Mouse (Mus musculus) heart, embryonic 11.5 days (tissue): Measurements from ENCODE around the gene Ubxn7. TPM values are rescaled to one million over a fixed set of nuclear protein-coding genes. Genes with fewer than 3 reads are reported as not detected.
A peak's percentile ranks its signal among the peaks of the same experiment; 100 is the strongest.

Experiments used
- ATAC-seq: fragments of 200-750 bp; cut with Nextera tagmentation; replicated peaks from 2 replicates; pipeline ENCODE4 v1.8.0; 2017; ENCODE audit warnings: moderate library complexity; ENCODE audit not compliant: insufficient number of reproducible peaks, low FRiP score, low TSS enrichment
- H3K27ac ChIP-seq: fragments of 300-500 bp; sonication (generic); 2 replicates; pipeline ENCODE4 v1.5.1; 2014; ENCODE audit warnings: mild to moderate bottlenecking, low read depth, low read length
- H3K27me3 ChIP-seq: fragments of 300-500 bp; sonication (generic); 2 replicates; pipeline ENCODE4 v1.6.1; 2014; ENCODE audit warnings: mild to moderate bottlenecking, low read length, mixed read lengths; ENCODE audit not compliant: control insufficient read depth, insufficient read depth
- H3K36me3 ChIP-seq: fragments of 300-500 bp; sonication (generic); 2 replicates; pipeline ENCODE4 v1.6.1; 2014; ENCODE audit warnings: mild to moderate bottlenecking, low read length, moderate library complexity, mixed read lengths; ENCODE audit not compliant: control insufficient read depth, insufficient read depth
- H3K4me1 ChIP-seq: fragments of 300-500 bp; sonication (generic); 2 replicates; pipeline ENCODE4 v1.6.1; 2014; ENCODE audit warnings: low read length; ENCODE audit not compliant: control insufficient read depth, insufficient read depth
- H3K4me2 ChIP-seq: fragments of 300-500 bp; sonication (generic); 2 replicates; pipeline ENCODE4 v1.6.1; 2014; ENCODE audit warnings: mild to moderate bottlenecking, moderate library complexity
- H3K4me3 ChIP-seq: fragments of 300-500 bp; sonication (generic); 2 replicates; pipeline ENCODE4 v1.5.1; 2014; ENCODE audit warnings: low read depth, low read length
- H3K9ac ChIP-seq: fragments of 300-500 bp; sonication (generic); 2 replicates; pipeline ENCODE4 v1.6.1; 2014; ENCODE audit warnings: mild to moderate bottlenecking, low read depth, low read length, moderate library complexity
- H3K9me3 ChIP-seq: fragments of 300-500 bp; sonication (generic); replicated peaks from 2 replicates; pipeline ENCODE4 v1.6.1; 2016; ENCODE audit warnings: low read length; ENCODE audit not compliant: control insufficient read depth
- WGBS: fragments of 180-500 bp; shearing (Covaris S2); extraction: QIAGEN DNeasy Blood & Tissue Kit; methylation state at CpG from one replicate; pipeline ENCODE4 v1.1.7; 2014; ENCODE audit not compliant: insufficient replicate concordance; 5-methylcytosine and 5-hydroxymethylcytosine counted together
- polyA plus RNA-seq: library from polyadenylated mRNA; unstranded; fragments of >200 nt; fragmentation: Nextera tagmentation; extraction: Ambion mirVana; gene quantifications from 2 replicates; pipeline ENCODE4 v1.2.1, GENCODE M21; 2014

Gene Ubxn7
- polyA plus RNA-seq, 1 experiment from 2014 or later = 22.2 TPM

DNA sequence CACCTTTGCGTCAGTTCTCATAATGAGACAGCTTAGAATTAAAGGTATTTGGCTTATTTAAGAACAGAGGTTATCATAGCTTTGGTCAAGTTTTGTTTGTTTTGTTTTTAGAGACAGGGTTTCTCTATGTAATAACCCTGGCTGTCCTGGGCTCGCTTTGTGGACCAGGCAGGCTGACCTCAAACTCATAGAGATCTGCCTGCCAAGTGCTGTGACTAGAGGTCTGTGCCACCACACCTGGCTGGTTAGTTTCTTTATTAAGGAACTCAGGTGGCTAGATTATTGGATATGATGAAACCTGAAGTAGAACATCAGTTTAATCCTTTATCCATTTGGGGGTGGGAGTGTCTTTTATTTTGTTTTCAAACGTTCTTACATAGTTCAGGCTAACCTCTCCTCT, 57.8 kb downstream of the Ubxn7 start:
- no peak for ATAC-seq
- Histone ChIP-seq H3K4me2 (no peak overlapping the region), H3K4me3 (no peak overlapping the region), H3K36me3 (peaks cover 20% of the 10 kb centered on the region), H3K4me1 (no peaks in the 10 kb centered on the region), H3K9ac (no peak overlapping the region), H3K9me3 (no peaks in the 10 kb centered on the region), H3K27me3 (no peaks in the 10 kb centered on the region), H3K27ac (no peak overlapping the region)
- WGBS = 76% methylated on average over 3 of the region's 3 CpGs

GRCm38 (mm10) chr16:32390882-32391281, 58.8 kb downstream of the Ubxn7 start:
- Histone ChIP-seq H3K4me2 (no peak overlapping the region), H3K9me3 (no peaks in the 10 kb centered on the region), H3K4me1 (no peaks in the 10 kb centered on the region), H3K27ac (no peak overlapping the region), H3K27me3 (no peaks in the 10 kb centered on the region), H3K4me3 (no peak overlapping the region), H3K9ac (no peak overlapping the region), H3K36me3 (peaks cover 14% of the 10 kb centered on the region)
- 90% methylated on average over 3 of the region's 3 CpGs for WGBS
- ATAC-seq = no peak

GRCm38 (mm10) chr16:32395679-32396540, 63.9 kb downstream of the Ubxn7 start:
- Histone ChIP-seq H3K36me3 (peaks cover 8% of the 10 kb centered on the region), H3K4me3 (no peak overlapping the region), H3K4me1 (no peaks in the 10 kb centered on the region), H3K27me3 (no peaks in the 10 kb centered on the region), H3K27ac (peak overlapping the region; percentile 38; the same call in 1 of the 2 replicates), H3K4me2 (no peak overlapping the region), H3K9me3 (no peaks in the 10 kb centered on the region), H3K9ac (no peak overlapping the region)
- ATAC-seq = no peak
- 63% methylated on average over 6 of the region's 6 CpGs for WGBS

DNA sequence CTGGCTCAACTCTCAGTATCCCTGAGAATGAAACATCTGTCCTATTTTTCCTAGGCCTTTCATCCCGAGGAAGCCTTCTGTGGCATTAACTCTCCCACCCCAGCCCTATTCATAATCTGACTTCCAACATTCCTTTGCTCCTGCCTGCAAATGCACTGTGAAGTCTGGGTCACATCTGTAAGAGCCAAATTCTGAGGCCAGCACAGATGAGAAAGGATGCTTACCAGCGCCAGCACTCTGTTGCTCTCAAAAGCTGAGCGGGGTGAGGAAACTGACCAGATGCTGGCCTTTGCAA, 64.4 kb downstream of the Ubxn7 start:
- Histone ChIP-seq H3K27me3 (no peaks in the 10 kb centered on the region), H3K4me2 (no peak overlapping the region), H3K9ac (no peak overlapping the region), H3K36me3 (peaks cover 3% of the 10 kb centered on the region), H3K27ac (no peak overlapping the region), H3K9me3 (no peaks in the 10 kb centered on the region), H3K4me3 (no peak overlapping the region), H3K4me1 (no peaks in the 10 kb centered on the region)
- WGBS = 62% methylated on average over 3 of the region's 3 CpGs
- ATAC-seq = no peak

GRCm38 (mm10) chr16:32398206-32398605, 66.1 kb downstream of the Ubxn7 start:
- Histone ChIP-seq H3K27ac (no peak overlapping the region), H3K4me1 (no peaks in the 10 kb centered on the region), H3K27me3 (no peaks in the 10 kb centered on the region), H3K9me3 (no peaks in the 10 kb centered on the region), H3K9ac (no peak overlapping the region), H3K4me3 (no peak overlapping the region), H3K36me3 (peaks cover under 1% of the 10 kb centered on the region; the same call in 1 of the 2 replicates), H3K4me2 (no peak overlapping the region)
- no peak for ATAC-seq
- 68% methylated on average over 3 of the region's 3 CpGs for WGBS

DNA sequence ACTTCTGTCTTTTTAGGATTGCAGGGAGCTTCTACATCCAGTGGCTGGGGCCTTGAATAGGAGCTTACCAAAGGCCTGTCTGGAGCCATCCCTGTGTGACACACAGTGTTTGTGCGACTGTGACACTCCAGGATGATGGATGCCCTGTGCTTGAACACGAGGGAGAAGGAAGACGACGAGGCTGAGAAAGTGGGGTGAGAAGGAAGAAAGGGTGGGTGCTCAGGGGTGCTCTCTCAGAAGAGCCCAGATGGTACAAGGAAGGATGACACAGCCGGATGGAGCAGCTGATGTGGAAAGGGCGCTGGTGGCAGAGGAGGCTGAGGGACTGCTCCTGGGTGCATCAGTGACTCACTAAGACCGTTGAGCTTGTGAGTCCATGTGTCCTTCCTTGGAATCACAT, 68.2 kb downstream of the Ubxn7 start, which contains the start of gene Tm4sf19:
Tm4sf19 (plus strand) TSS at position 240 of the 400 bp plus-strand sequence.
- H3K9me3 ChIP-seq = no peaks in the 10 kb centered on the region
- H3K27me3 ChIP-seq = no peaks in the 10 kb centered on the region
- no peak within 1 kb of the TSS for H3K4me3 ChIP-seq
- H3K4me2 ChIP-seq = no peak within 1 kb of the TSS
- H3K27ac ChIP-seq = no peak within 1 kb of the TSS
- no peaks in the 10 kb centered on the region for H3K36me3 ChIP-seq
- no peak for ATAC-seq
- H3K4me1 ChIP-seq = no peaks in the 10 kb centered on the region
- WGBS = 74% methylated on average over 7 of the region's 7 CpGs
- H3K9ac ChIP-seq = no peak within 1 kb of the TSS

DNA sequence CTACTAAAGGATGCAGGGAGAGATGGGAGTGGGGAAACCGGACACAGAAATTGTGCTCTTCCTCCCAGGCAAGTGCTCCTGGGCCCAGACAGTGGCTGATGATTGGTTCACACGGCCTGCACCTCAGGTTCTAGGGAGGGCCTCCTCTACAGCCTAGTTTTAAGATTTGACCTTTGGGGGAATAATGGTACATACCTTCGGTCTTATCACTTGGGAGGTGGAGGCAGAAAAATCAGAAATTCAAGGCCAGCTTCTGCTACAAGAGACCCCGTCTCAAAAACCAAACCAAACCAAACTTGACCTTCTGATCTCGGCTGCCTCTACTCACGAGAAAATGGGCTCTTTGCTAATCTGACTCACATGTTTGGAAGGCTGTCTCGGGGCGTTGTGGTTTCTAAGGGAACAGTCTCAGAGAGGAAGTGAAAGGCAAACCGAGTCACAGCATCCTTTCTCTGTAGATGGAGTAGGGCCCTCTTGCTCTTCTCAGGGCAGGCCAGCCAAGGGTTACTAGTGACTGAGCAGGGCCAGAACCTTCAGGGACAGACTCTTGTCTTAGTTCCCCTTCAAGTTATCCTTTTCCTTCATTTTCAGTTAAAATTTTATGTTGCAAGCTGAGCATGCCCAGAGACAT, 69.4 kb downstream of the Ubxn7 start:
- no peaks in the 10 kb centered on the region for H3K4me1 ChIP-seq
- no peaks in the 10 kb centered on the region for H3K9me3 ChIP-seq

DNA sequence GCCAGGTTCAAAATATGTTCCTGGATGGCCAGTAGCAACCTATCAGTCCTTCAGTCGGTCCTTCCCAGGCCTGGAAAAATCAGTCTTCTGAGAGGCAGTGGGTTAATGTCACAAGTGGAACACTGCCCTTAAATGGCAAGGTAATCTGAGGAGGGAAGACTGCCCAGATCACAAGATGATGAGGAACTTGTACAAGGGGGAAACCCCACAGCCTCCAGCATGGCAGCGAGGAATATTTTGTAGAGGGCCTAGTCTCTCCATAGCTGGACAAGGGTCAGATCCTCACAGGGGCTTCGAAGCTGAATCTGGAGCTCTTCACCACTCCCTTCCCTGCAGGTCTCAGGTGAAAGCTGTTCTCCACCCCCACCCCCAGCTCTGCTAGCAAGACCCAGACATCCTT, 70.8 kb downstream of the Ubxn7 start:
- H3K4me1 ChIP-seq = no peaks in the 10 kb centered on the region
- 67% methylated on average over 3 of the region's 3 CpGs for WGBS
- ATAC-seq = no peak
- H3K4me2 ChIP-seq = no peak overlapping the region
- no peak overlapping the region for H3K9ac ChIP-seq
- H3K9me3 ChIP-seq = no peaks in the 10 kb centered on the region
- H3K27me3 ChIP-seq = no peaks in the 10 kb centered on the region
- no peak overlapping the region for H3K4me3 ChIP-seq
- no peaks in the 10 kb centered on the region for H3K36me3 ChIP-seq
- H3K27ac ChIP-seq = no peak overlapping the region

More for the DNA sequence above, 69.4 kb downstream of the Ubxn7 start:
- Histone ChIP-seq H3K27ac (no peak overlapping the region), H3K4me2 (no peak overlapping the region), H3K9ac (no peak overlapping the region), H3K36me3 (no peaks in the 10 kb centered on the region), H3K27me3 (no peaks in the 10 kb centered on the region), H3K4me3 (no peak overlapping the region)
- WGBS = 74% methylated on average over 9 of the region's 9 CpGs
- ATAC-seq = no peak
